Mouse (Mus musculus) embryo, embryonic 10 days (tissue): Measurements from ENCODE around the gene Nfe2l2.

Source experiments
- DNase-seq: peaks from one replicate; pipeline ENCODE4 v3.0.0-alpha.2; 2015; ENCODE audit warnings: low spot score

Nfe2l2 gene

DNA sequence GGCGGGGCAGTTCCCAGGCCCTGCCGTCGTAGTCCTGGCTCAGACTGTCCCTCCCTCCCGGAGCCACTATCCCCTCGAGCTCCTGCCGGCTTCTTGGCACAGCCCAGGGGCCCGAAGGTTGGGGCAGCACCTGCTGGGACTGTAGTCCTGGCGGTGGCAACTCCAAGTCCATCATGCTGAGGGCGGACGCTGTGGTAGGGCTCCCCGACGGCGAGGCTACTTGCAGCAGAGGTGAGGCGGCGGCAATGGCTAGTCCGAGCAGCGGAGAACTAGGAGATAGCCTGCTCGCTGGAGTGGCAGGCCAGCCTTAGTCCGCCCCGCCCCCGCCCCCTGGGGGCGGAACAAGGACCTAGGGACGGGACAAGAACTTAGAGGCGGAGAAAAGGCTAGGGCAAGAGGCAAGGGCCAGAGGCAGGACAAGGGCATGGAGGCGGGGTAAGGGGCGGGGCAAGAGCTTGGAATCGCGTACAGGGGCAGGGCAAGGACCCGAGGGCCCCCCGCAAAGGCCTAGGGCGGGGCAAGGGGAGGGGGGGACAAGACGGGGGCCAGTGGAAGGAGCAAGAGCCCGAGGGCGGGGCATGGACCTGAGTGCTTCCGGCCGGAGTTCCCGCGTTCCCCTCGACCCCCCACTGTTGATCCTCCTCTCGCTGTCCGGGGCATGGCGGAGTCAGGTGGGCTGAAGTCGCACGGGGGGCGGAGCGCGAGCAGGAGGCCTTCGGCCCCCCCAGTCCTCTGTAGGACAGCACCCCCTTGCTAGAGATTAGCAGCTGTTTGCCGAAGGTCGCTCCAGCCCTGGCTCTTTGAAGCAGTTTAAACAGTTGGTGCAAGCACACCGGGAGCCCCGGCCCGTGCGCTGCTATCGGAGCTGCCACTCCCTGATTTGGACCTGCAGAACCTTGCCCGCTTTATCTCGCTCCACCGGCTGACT is at the start of gene Nfe2l2:
Nfe2l2 (minus strand) TSS at position 408 of the 928 bp plus-strand sequence.
- peak; percentile 95 for DNase-seq

GRCm38 (mm10) chr2:75752306-75753175 is 48.1 kb upstream of the Nfe2l2 start:
- DNase-seq: no peak

DNA sequence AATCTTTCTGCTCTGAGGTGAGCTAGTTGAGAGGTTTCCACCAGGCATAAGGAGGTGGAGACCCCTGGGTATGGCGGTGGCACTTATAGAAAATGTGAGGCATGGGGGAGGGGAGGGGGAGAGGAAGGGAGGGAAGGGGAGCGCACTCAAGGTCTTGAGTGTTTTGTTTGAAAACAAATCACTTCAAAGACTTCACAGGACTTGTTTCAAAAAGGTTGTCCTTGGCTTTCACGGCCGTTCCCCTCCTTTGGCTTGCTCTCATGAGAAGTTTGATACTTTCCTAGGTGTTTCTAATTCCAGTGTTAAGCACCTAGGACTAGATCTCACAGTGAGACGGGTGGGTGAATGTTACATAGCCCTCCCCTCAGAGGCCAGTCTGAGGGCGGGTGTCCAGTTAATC is 47.5 kb upstream of the Nfe2l2 start:
- no peak for DNase-seq

GRCm38 (mm10) chr2:75750869-75751268 is 46.4 kb upstream of the Nfe2l2 start:
- DNase-seq: no peak

GRCm38 (mm10) chr2:75750043-75750718 is 45.7 kb upstream of the Nfe2l2 start:
- DNase-seq: no peak

- DNase-seq: no peak
Measured at GRCm38 (mm10) chr2:75748841-75749240, 44.4 kb upstream of the Nfe2l2 start.

DNA sequence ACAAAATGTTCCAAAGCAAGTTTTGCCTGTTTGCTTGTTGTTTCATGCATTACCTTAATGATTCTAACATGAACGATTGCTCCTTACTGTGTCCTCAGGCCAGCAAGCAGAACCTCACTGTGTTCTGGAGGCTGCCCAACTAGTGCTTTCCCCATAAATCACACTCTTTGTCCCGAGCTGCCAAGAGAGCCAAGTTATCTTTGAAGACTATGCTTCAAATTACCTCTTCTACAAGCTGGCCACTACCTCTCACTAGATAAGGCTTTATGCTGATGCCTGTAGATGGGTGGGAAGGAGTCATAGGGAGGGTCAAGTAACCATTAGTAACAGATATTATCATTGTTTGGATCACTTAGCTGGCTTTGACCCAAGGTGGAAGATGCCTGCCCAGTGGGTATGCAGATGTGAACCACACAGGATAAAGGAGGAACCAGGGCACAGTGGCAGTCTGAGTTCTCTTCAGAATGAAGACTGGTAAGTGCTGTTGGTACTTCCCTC is 32.6 kb upstream of the Nfe2l2 start:
- DNase-seq: no peak

DNA sequence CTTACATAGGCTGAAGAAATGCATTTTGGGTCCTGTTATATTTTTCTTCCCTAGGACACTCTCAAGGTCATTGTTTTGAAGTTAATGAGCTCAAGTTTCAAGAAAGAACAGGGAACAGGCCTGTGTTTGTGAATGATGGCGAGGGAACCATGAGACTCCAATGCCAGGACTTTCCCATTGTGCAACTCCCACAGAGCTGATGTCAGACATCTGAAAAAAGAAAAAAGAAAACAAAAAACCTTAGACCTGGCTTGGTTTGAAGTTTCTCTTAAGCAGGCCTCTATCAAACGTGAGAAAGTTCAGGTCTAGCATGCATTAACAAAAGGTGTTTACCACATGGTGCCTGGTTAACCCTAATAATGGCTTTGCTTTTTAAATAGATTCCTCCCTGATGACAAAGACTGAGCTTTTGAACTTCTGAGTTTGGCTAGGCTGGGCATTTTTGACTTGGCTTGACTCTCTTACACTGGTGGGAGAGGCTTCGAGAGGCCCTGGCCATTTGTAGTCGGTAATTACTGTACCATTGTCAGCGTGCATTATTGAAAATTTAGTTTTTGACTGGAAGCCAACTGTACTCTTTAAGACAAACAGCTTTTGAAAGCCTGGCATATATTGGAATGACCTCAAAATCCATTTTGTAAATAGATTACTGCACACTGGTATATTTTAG is 29.9 kb upstream of the Nfe2l2 start:
- DNase-seq: no peak

DNA sequence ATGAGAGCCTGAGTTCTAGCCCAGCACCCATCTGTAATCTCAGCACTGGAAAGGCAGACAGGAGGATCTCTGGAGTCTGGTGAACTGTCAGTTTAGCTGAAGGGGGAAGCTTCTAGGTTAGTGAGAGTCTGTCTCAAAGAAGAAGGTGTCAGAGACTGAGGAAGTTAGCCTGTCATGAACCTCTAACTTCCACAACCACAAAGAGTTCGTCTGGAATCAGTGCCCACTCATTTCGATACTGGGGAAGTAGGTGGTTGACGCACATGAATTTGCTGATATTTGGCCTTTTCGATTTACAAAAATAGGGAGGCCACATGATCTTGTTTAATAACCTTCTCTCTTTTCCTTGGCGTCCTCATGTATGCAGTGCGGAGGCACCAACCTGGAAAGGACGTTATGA is 28.7 kb upstream of the Nfe2l2 start:
- DNase-seq: no peak

GRCm38 (mm10) chr2:75731929-75732328 is 27.5 kb upstream of the Nfe2l2 start:
- no peak for DNase-seq

DNA sequence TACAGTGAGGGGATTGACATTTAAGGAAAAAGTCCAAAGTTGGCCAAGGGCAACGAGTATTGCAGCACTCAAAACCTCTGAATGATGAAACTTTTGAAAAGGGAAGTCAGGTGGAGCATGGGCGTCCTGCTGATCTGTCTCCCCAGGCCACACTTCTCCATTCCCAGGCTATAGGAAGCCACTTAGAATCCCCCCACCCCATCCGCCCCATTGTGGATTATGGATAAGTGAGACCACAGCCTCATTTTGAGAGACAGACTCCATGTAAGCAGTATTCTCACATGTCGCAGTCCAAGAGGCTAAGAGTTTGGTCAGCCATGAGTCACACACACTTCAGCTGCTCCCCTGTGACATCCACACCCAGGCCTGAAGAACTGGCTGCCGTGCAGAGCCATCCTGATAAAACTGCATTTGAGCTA is 26.8 kb upstream of the Nfe2l2 start:
- no peak for DNase-seq

- DNase-seq: no peak
Measured at GRCm38 (mm10) chr2:75730052-75730451, 25.6 kb upstream of the Nfe2l2 start.

GRCm38 (mm10) chr2:75724863-75725445 is 20.5 kb upstream of the Nfe2l2 start:
- DNase-seq: no peak

DNA sequence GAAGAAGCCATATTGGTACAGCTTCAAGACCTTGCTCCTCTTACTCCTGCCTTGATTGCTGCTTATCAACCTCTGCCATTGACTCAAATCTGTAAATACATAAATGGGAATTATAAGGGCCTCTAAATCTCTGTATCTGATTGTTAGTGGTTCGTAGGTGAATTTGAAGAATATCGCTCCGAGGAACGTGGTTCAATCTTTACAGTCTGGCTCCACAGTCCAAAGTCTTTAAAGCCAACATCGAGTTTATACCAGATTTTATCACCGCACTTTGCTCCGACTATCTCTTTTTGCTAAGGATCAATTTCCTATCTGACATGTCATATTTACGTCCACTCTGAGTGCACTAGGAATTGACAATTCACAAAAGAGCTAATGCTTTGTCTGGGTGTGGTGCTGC is 19.0 kb upstream of the Nfe2l2 start:
- no peak for DNase-seq

DNA sequence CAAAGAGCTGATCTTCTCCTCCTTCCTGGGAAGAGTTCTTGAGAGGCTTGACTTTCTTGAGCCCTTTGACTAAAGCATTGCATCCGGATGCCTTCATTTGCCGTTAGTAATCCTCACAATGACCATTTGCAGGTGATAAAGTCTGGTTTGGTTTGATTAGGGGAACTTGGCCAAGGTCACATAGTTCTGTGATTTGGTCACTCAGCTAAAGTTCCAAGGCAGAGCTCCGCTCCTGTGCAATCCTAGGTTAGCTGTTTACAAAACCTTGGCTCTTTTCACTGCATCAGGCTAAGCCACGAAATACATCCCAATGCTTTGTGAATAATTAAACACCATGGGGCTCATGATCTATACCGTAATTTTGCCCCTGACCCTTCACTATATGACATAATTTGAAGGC is 18.5 kb upstream of the Nfe2l2 start:
- DNase-seq: no peak

DNA sequence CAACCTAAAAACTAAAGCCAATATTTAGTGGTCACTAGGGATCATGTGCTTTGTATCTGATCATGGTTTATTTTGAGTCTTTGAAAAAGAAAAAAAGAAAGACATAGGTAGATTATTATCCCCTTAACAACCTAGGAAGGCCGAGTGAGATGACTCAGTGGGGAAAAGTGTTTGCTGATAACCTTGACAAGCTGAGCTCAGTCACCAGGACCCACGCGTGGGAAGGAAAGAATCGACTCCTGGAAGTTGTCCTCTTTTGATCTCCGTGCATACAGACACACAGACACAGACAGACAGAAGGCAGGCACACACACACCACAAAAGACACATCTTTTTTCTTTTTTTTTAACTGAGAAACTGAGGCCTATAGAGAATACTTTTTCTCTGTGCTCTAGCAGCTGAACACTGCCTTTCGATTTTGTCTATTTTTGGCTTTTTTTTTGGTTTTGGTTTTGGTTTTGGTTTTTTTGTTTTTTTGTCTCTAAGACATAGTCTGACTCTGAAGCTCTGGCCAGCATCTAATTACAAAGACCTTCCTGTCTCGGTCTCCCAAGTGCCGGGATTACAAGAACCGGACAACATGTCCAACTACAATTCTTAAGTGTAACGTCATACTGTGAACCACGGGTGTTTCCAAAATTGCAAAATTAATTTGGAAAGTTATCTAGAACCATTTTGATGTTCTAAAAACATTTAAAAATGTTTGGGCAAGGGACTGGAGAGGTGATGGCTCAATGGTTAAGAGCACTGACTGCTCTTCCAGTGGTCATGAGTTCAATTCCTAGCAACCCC is 16.0 kb upstream of the Nfe2l2 start:
- DNase-seq: no peak

DNA sequence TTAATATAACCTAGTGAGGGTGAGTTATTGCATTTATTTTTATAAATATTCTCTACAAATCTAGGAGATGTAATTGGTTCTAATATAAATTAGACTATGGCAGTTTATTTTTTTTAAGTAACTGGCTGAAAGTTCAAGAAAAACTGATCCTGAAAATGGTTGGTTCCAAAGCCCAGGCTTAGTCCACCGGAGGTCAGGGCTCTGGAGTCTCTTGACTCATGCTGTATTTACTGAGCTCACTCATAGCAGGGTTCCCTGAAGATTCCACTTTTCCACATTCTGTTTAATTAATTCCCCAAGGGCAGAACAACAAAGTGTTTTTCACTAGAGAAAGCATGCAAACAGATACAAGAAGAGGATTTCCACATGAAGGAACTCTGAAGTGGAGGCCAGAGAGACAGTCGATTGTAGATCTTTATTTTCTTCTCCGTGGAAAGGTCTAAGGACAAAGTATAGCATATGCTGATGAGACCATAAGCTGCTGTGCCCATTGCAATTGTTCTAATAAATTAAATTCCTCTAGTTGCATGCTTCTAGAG is 15.0 kb upstream of the Nfe2l2 start:
- no peak for DNase-seq

DNA sequence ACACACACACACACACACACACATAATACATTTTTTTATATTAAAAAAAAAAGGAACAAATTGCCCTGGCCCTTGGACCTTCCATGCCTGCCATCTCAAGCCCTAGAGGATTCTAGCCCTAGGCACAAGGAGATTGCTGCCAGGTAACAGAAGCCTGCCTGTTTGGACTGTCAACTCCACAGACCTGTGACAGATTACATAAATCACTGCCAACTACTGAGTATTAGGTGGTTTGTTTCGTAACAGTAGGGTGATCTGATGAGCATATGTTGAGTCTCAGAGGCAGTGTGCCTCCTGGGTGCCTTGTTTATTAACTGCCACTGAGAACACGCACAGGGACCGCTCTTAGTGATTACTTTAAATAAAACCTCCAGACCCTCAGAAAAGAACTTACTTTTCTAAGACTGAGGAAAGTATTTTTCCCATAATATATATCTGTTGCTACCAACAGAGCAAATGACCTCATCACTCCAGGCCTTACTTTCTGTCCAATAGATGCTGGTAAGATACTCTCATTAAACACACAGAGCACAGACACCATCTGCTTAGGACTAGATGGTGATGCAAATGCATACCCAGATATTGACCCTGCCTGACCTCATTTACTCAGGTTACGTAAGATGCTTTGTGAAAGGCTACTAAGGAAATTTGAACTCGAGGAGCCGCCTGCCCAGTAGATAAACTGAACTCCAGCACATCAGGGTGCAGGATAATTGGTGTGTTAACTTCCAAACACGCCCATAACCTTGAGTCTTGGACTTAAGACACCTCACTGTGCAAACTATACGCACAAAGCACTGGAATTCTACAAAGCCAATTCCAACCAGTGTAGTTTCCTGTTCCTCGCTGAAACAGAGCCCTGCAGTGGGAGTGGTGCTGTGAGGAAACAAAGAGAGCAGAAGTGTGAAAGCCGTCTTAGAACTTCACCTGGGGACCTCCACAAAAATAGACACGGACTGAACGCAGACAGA is 11.9 kb upstream of the Nfe2l2 start:
- DNase-seq: peak; percentile 69

DNA sequence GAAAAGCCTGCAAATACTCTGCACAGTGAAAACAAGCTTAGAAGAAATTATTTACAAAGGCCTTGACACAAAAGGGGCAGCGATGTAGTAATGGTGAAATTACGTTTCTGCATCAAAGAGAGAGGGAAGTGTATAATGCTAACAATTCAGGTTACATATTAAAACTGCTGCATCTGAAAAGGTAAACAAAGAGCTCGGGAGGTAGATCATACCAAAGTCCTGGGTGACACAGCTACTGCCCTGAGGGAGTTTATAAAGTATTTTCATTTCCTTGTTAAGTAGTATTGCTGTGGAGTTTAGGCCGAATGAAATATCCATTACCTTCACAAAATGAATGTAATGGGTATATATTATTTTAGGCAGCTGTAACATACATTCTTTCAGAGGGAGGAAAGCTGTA is 10.3 kb upstream of the Nfe2l2 start:
- no peak for DNase-seq
